Mouse (Mus musculus) heart, embryonic 13.5 days (tissue): ENCODE results near the gene Crtc3. TPM values are rescaled to one million over a fixed set of nuclear protein-coding genes. Genes with fewer than 3 reads are reported as not detected.

Experiments
- ATAC-seq: fragments of 200-750 bp; cut with Nextera tagmentation; 2 replicates; pipeline ENCODE4 v1.8.0; 2017; ENCODE audit warnings: moderate TSS enrichment; ENCODE audit not compliant: insufficient number of reproducible peaks, low FRiP score, low TSS enrichment; ENCODE audit errors: extremely low read depth
- H3K27ac ChIP-seq: fragments of 300-500 bp; sonication (generic); replicated peaks from 2 replicates; pipeline ENCODE4 v1.5.1; 2015; ENCODE audit warnings: moderate library complexity, mild to moderate bottlenecking, inconsistent platforms
- H3K27me3 ChIP-seq: fragments of 300-500 bp; sonication (generic); replicated peaks from 2 replicates; pipeline ENCODE4 v1.6.1; 2015; ENCODE audit warnings: mild to moderate bottlenecking, inconsistent platforms
- H3K36me3 ChIP-seq: fragments of 300-500 bp; sonication (generic); 2 replicates; pipeline ENCODE4 v1.6.1; 2015; ENCODE audit warnings: mild to moderate bottlenecking, inconsistent platforms
- H3K4me1 ChIP-seq: fragments of 300-500 bp; sonication (generic); 2 replicates; pipeline ENCODE4 v1.6.1; 2015; ENCODE audit warnings: inconsistent platforms
- H3K4me2 ChIP-seq: fragments of 300-500 bp; sonication (generic); 2 replicates; pipeline ENCODE4 v1.6.1; 2015; ENCODE audit warnings: inconsistent platforms, mild to moderate bottlenecking, moderate library complexity
- H3K4me3 ChIP-seq: fragments of 300-500 bp; sonication (generic); 2 replicates; pipeline ENCODE4 v1.5.1; 2015; ENCODE audit warnings: moderate library complexity, mild to moderate bottlenecking, inconsistent platforms
- H3K9ac ChIP-seq: fragments of 300-500 bp; sonication (generic); 2 replicates; pipeline ENCODE4 v1.6.1; 2015; ENCODE audit warnings: inconsistent platforms, mild to moderate bottlenecking, moderate library complexity
- H3K9me3 ChIP-seq: fragments of 300-500 bp; sonication (generic); 2 replicates; pipeline ENCODE4 v1.6.1; 2016; ENCODE audit warnings: inconsistent platforms
- WGBS: fragments of 180-500 bp; shearing (Covaris S2); methylation state at CpG from one replicate; pipeline ENCODE4 v1.1.7; 2015; ENCODE audit warnings: mixed read lengths; 5-methylcytosine and 5-hydroxymethylcytosine counted together
- polyA plus RNA-seq: library from polyadenylated mRNA; unstranded; fragments of >200 nt; fragmentation: Nextera tagmentation; extraction: Ambion mirVana; gene quantifications from 2 replicates; pipeline ENCODE4 v1.2.1, GENCODE M21; 2015

Gene Crtc3
- polyA plus RNA-seq, 1 experiment from 2014 or later = 16.6 TPM

- WGBS = 89% methylated on average over 5 of the region's 5 CpGs
- H3K4me3 ChIP-seq = no peak overlapping the region
Measured at GRCm38 (mm10) chr7:80597900-80598299, 90.8 kb downstream of the Crtc3 start.

GRCm38 (mm10) chr7:80589054-80589746 is 99.5 kb downstream of the Crtc3 start:
- Histone ChIP-seq H3K4me3 (no peak overlapping the region), H3K9me3 (no peaks in the 10 kb centered on the region), H3K4me1 (peaks cover 18% of the 10 kb centered on the region), H3K4me2 (no peak overlapping the region), H3K27ac (no peak overlapping the region), H3K27me3 (no peaks in the 10 kb centered on the region), H3K36me3 (peaks cover 61% of the 10 kb centered on the region), H3K9ac (no peak overlapping the region)
- WGBS = 86% methylated on average over 16 of the region's 16 CpGs
- ATAC-seq = no peak

More at GRCm38 (mm10) chr7:80597900-80598299, 90.8 kb downstream of the Crtc3 start:
- peaks cover 77% of the 10 kb centered on the region for H3K36me3 ChIP-seq
- H3K9ac ChIP-seq = no peak overlapping the region
- no peak for ATAC-seq
- no peak overlapping the region for H3K4me2 ChIP-seq
- peaks cover 7% of the 10 kb centered on the region for H3K4me1 ChIP-seq
- H3K27ac ChIP-seq = no peak overlapping the region
- H3K27me3 ChIP-seq = no peaks in the 10 kb centered on the region
- no peaks in the 10 kb centered on the region for H3K9me3 ChIP-seq

GRCm38 (mm10) chr7:80587684-80588083 is 101.0 kb downstream of the Crtc3 start:
- peak overlapping the region; percentile 63 for H3K9ac ChIP-seq
- ATAC-seq = no peak
- no peak overlapping the region for H3K27ac ChIP-seq
- H3K9me3 ChIP-seq = no peaks in the 10 kb centered on the region
- H3K4me3 ChIP-seq = peak overlapping the region; percentile 18
- H3K4me1 ChIP-seq = peaks cover 18% of the 10 kb centered on the region
- no peaks in the 10 kb centered on the region for H3K27me3 ChIP-seq
- H3K4me2 ChIP-seq = peak overlapping the region; percentile 58
- H3K36me3 ChIP-seq = peaks cover 46% of the 10 kb centered on the region
- WGBS = 25% methylated on average over 10 of the region's 10 CpGs

- WGBS = 20% methylated on average over 28 of the region's 29 CpGs
- Histone ChIP-seq H3K4me2 (peak overlapping the region; percentile 58), H3K4me1 (peaks cover 18% of the 10 kb centered on the region), H3K27ac (no peak overlapping the region; the same call in 1 of the 2 replicates), H3K36me3 (peaks cover 39% of the 10 kb centered on the region), H3K4me3 (peak overlapping the region; percentile 18), H3K9me3 (no peaks in the 10 kb centered on the region), H3K27me3 (no peaks in the 10 kb centered on the region), H3K9ac (peak overlapping the region; percentile 63)
- ATAC-seq = no peak
Measured at GRCm38 (mm10) chr7:80586681-80587660, 101.7 kb downstream of the Crtc3 start.

GRCm38 (mm10) chr7:80586161-80586560 is 102.5 kb downstream of the Crtc3 start:
- ATAC-seq = no peak
- no peak overlapping the region for H3K27ac ChIP-seq
- no peaks in the 10 kb centered on the region for H3K9me3 ChIP-seq
- 0 out of 2 replicates have a peak, but pooled peaks cover 5% of the 10 kb centered on the region for H3K27me3 ChIP-seq
- WGBS = 52% methylated on average over 4 of the region's 4 CpGs
- peaks cover 18% of the 10 kb centered on the region for H3K4me1 ChIP-seq
- H3K9ac ChIP-seq = no peak overlapping the region
- H3K36me3 ChIP-seq = peaks cover 31% of the 10 kb centered on the region
- H3K4me2 ChIP-seq = no peak overlapping the region
- no peak overlapping the region for H3K4me3 ChIP-seq

- Histone ChIP-seq H3K4me3 (no peak overlapping the region), H3K27ac (no peak overlapping the region), H3K9ac (no peak overlapping the region), H3K9me3 (no peaks in the 10 kb centered on the region), H3K4me2 (no peak overlapping the region), H3K36me3 (peaks cover 23% of the 10 kb centered on the region), H3K4me1 (peaks cover 23% of the 10 kb centered on the region), H3K27me3 (0 out of 2 replicates have a peak, but pooled peaks cover 5% of the 10 kb centered on the region)
- ATAC-seq = no peak
- WGBS = 78% methylated on average over 9 of the region's 9 CpGs
Measured at GRCm38 (mm10) chr7:80585380-80585779, 103.3 kb downstream of the Crtc3 start.

GRCm38 (mm10) chr7:80583981-80584380 is 104.7 kb downstream of the Crtc3 start:
- H3K9me3 ChIP-seq = no peaks in the 10 kb centered on the region
- H3K9ac ChIP-seq = 0 out of 2 replicates have a peak overlapping the region, but pooled peaks have one; percentile 21
- 36% methylated on average over 6 of the region's 6 CpGs for WGBS
- ATAC-seq = no peak
- H3K4me3 ChIP-seq = no peak overlapping the region
- no peak overlapping the region for H3K4me2 ChIP-seq
- peaks cover 9% of the 10 kb centered on the region for H3K36me3 ChIP-seq
- H3K27me3 ChIP-seq = 0 out of 2 replicates have a peak, but pooled peaks cover 5% of the 10 kb centered on the region
- H3K27ac ChIP-seq = peak overlapping the region; percentile 54; the same call in 1 of the 2 replicates
- peaks cover 25% of the 10 kb centered on the region for H3K4me1 ChIP-seq

GRCm38 (mm10) chr7:80582821-80583451 is 105.7 kb downstream of the Crtc3 start:
- H3K9me3 ChIP-seq = no peaks in the 10 kb centered on the region
- no peaks in the 10 kb centered on the region for H3K36me3 ChIP-seq
- H3K4me1 ChIP-seq = peaks cover 24% of the 10 kb centered on the region
- 0 out of 2 replicates have a peak, but pooled peaks cover 5% of the 10 kb centered on the region for H3K27me3 ChIP-seq
- no peak overlapping the region for H3K4me3 ChIP-seq
- WGBS = 62% methylated on average over 20 of the region's 20 CpGs
- peak overlapping the region; percentile 54 for H3K27ac ChIP-seq
- peak overlapping the region; percentile 27 for H3K4me2 ChIP-seq
- H3K9ac ChIP-seq = peak overlapping the region; percentile 40; the same call in 1 of the 2 replicates
- no peak for ATAC-seq

- H3K27me3 ChIP-seq = peaks cover 5% of the 10 kb centered on the region; the same call in 1 of the 2 replicates
- H3K9ac ChIP-seq = peak overlapping the region; percentile 50; the same call in 1 of the 2 replicates
- no peak overlapping the region for H3K4me2 ChIP-seq
- no peak for ATAC-seq
- H3K4me3 ChIP-seq = no peak overlapping the region
- no peaks in the 10 kb centered on the region for H3K9me3 ChIP-seq
- H3K4me1 ChIP-seq = peaks cover 14% of the 10 kb centered on the region; the same call in 1 of the 2 replicates
- H3K27ac ChIP-seq = no peak overlapping the region
- WGBS = 17% methylated on average over 6 of the region's 6 CpGs
- H3K36me3 ChIP-seq = no peaks in the 10 kb centered on the region
Measured at GRCm38 (mm10) chr7:80580368-80580767, 108.3 kb downstream of the Crtc3 start.

- WGBS = 48% methylated on average over 14 of the region's 14 CpGs
- no peak overlapping the region for H3K4me2 ChIP-seq
- ATAC-seq = no peak
Measured at GRCm38 (mm10) chr7:80577417-80577980, 111.2 kb downstream of the Crtc3 start.

More at GRCm38 (mm10) chr7:80577417-80577980, 111.2 kb downstream of the Crtc3 start:
- H3K27ac ChIP-seq = no peak overlapping the region
- H3K36me3 ChIP-seq = no peaks in the 10 kb centered on the region
- peak overlapping the region; percentile 44; the same call in 1 of the 2 replicates for H3K9ac ChIP-seq
- peaks cover 14% of the 10 kb centered on the region; the same call in 1 of the 2 replicates for H3K4me1 ChIP-seq
- H3K27me3 ChIP-seq = peaks cover 8% of the 10 kb centered on the region; the same call in 1 of the 2 replicates
- H3K4me3 ChIP-seq = no peak overlapping the region
- no peaks in the 10 kb centered on the region for H3K9me3 ChIP-seq
